Mouse (Mus musculus): ENCODE results near the gene Gm5485. TPM values are rescaled to one million over a fixed set of nuclear protein-coding genes. Genes with fewer than 3 reads are reported as not detected.

Gene Gm5485
- polyA plus RNA-seq, 1 experiment from 2014 or later: not detected

DNA sequence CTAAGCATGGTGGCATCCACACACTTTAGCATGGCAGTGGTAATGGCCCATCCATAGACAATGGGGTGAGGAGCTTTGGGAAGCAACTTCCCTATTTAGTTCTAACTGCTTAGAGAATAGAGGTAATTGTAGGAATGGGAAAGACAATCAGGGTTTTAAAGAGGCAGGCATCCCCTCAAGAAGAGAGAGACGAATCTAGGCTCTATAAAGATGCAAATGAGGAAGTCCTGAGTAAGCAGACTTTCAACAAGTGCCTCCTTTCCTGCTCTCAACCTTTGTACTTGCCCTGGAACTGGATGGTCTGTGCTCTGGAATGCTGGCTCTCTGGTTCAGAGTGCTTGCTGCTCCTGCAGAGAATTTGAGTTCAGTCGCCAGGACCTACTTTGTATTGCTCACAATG lies 10.3 kb upstream of the Gm5485 start:
- Histone ChIP-seq H3K4me1 (ENCODE audit: control insufficient read depth, insufficient read depth, low read length) (no peaks in the 10 kb centered on the region), H3K27me3 (replicated peaks; ENCODE audit: control insufficient read depth, insufficient read depth, low read length) (no peaks in the 10 kb centered on the region), H3K9me3 (replicated peaks; ENCODE audit: control insufficient read depth, low read length) (no peaks in the 10 kb centered on the region), H3K9ac (ENCODE audit: low read length) (no peak overlapping the region), H3K36me3 (ENCODE audit: control insufficient read depth, insufficient read depth, low read length) (no peaks in the 10 kb centered on the region), H3K4me3 (ENCODE audit: low read depth, low read length) (no peak overlapping the region), H3K4me2 (ENCODE audit: low read length) (no peak overlapping the region), H3K27ac (ENCODE audit: low read depth, low read length) (no peak overlapping the region)
- no peak for ATAC-seq
- no peak for DNase-seq (ENCODE audit: low spot score)
- WGBS: 17% methylated on average over 2 of the region's 2 CpGs

DNA sequence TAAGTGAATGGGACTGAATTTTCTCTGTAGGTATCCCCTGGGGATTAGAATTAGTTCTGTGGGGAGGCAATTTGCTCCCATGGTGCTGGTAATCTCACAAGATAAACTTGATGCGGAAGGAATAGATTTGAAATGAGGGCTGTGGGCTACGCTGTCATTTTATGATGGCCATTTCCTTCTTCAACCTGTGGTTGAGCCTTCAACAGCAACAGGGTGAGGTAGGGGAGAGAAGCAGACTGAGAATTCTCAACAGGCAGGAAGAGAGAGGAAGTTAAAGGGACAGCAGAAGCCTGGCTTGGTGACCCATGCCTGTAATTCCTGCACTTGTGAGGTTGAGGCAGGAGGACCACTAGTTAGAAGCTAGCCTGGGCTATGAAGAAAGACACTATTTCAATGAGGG lies 6.8 kb upstream of the Gm5485 start:
- H3K27me3 ChIP-seq (replicated peaks; ENCODE audit: control insufficient read depth, insufficient read depth, low read length): no peaks in the 10 kb centered on the region
- 77% methylated on average over 2 of the region's 2 CpGs for whole genome bisulfite sequencing
- H3K36me3 ChIP-seq (ENCODE audit: control insufficient read depth, insufficient read depth, low read length): no peaks in the 10 kb centered on the region
- no peaks in the 10 kb centered on the region for H3K4me1 ChIP-seq (ENCODE audit: control insufficient read depth, insufficient read depth, low read length)
- no peak overlapping the region for H3K9ac ChIP-seq (ENCODE audit: low read length)
- H3K4me3 ChIP-seq (ENCODE audit: low read depth, low read length): no peak overlapping the region
- no peak for ATAC-seq
- no peak overlapping the region for H3K27ac ChIP-seq (ENCODE audit: low read depth, low read length)
- no peak overlapping the region for H3K4me2 ChIP-seq (ENCODE audit: low read length)
- DNase-seq (ENCODE audit: low spot score): no peak
- no peaks in the 10 kb centered on the region for H3K9me3 ChIP-seq (replicated peaks; ENCODE audit: control insufficient read depth, low read length)

DNA sequence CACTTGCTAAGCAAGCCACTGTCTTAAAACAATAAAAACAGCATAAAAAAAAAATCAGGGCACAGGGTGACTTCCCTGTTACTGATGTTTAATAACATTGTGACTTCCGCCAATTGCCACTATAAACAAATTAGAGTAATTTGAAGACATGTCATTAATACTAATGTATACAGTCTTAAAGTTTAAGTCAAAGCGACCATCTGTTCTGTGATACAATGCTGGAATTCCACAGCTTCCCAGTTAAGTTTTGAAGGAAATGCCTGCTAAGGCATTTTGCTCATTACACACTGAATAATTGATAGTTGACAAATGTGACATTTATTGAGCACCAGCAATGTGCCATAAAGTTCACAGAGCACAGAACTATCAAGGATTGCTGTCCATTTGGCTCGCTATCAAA lies 6.3 kb upstream of the Gm5485 start:
- no peak overlapping the region for H3K9ac ChIP-seq (ENCODE audit: low read length)
- no peaks in the 10 kb centered on the region for H3K36me3 ChIP-seq (ENCODE audit: control insufficient read depth, insufficient read depth, low read length)
- no peak for DNase-seq (ENCODE audit: low spot score)
- WGBS: 85% methylated on average over 3 of the region's 3 CpGs
- no peaks in the 10 kb centered on the region for H3K9me3 ChIP-seq (replicated peaks; ENCODE audit: control insufficient read depth, low read length)
- no peaks in the 10 kb centered on the region for H3K4me1 ChIP-seq (ENCODE audit: control insufficient read depth, insufficient read depth, low read length)
- H3K27me3 ChIP-seq (replicated peaks; ENCODE audit: control insufficient read depth, insufficient read depth, low read length): no peaks in the 10 kb centered on the region
- no peak overlapping the region for H3K4me3 ChIP-seq (ENCODE audit: low read depth, low read length)
- ATAC-seq: no peak
- no peak overlapping the region for H3K27ac ChIP-seq (ENCODE audit: low read depth, low read length)
- H3K4me2 ChIP-seq (ENCODE audit: low read length): no peak overlapping the region

DNA sequence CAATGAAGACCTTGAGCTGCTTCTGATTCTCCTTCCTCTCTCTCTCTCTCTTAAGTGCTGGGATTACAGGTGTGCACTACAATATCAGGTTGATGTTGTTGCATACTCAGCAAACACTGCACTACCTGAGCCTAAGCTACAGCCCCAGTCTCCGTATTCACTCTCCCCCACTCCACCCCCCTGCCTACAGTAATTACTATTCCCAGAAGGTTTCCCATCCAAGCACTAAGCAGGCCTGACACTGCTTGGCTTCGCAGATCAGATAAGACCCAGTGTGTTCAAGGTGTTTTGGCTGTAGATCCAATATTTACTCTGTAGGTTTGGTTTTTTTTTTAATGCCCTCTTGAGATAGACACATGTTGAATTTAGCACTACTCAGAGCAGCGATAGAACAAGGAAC lies 2.1 kb downstream of the Gm5485 start:
- no peak for ATAC-seq
- WGBS: 86% methylated on average over 3 of the region's 3 CpGs

DNA sequence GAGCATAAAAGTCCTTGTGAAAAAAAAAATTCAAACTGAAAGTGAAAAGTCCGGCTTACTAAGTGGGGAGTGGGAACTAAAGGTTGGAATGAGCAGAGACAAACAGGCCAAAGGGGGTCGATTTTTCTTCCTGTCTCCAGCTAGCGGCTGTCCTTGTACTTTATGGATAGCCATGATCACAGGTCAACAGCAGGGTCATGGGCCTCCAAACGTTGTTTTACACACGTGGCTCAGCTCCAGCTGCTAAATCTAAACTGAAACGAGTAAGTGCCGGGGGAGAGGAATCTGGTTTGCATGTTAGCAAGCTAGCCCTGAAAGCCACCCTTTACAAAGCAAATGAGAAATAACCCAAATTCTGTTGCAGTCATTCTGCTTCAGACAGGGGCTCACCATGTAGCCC lies 2.6 kb downstream of the Gm5485 start:
- DNase-seq (ENCODE audit: low spot score): no peak

More for the DNA sequence above, 2.1 kb downstream of the Gm5485 start:
- no peak for DNase-seq (ENCODE audit: low spot score)
- Histone ChIP-seq H3K27ac (ENCODE audit: low read depth, low read length) (no peak overlapping the region), H3K9me3 (replicated peaks; ENCODE audit: control insufficient read depth, low read length) (no peaks in the 10 kb centered on the region), H3K4me3 (ENCODE audit: low read depth, low read length) (no peak overlapping the region), H3K4me1 (ENCODE audit: control insufficient read depth, insufficient read depth, low read length) (no peaks in the 10 kb centered on the region), H3K27me3 (replicated peaks; ENCODE audit: control insufficient read depth, insufficient read depth, low read length) (no peaks in the 10 kb centered on the region), H3K4me2 (ENCODE audit: low read length) (no peak overlapping the region), H3K36me3 (ENCODE audit: control insufficient read depth, insufficient read depth, low read length) (no peaks in the 10 kb centered on the region), H3K9ac (ENCODE audit: low read length) (no peak overlapping the region)

DNA sequence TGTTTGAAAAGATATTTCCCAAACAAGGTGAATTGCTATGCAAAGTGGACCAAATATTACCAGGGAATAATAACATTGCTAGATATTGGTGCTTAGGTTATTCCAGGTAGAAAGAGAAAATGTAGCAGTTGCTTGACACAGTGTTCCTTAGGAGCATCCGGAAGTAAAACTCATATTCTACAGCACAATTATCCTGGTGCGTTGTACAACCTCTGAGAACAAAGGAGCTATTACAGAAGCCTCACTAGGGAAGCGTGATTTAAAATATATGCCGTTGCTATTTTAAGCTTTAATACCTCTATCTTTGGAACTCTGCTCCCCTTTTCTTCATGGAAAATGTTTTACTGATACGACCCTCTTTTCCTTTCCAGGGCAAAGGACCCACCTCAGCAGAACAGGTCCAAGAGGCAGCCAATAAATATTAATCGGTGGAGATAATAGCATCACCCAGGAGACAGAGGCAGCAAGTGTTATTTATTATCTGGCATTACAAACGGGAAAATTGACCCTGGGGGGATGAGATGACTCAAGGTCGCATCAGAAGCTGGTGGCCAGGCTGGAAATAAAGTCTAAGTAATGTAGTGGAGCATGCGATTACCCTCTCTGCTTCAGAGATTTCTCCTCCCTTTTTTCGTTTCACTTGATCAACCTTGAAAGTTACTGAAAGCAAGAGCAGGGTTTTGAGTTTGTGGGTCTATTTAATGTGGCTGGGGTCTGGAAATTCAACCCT lies 6.4 kb downstream of the Gm5485 start:
- 78% methylated on average over 10 of the region's 10 CpGs for WGBS
- H3K4me3 ChIP-seq (ENCODE audit: low read depth, low read length): no peak overlapping the region
- no peaks in the 10 kb centered on the region for H3K4me1 ChIP-seq (ENCODE audit: control insufficient read depth, insufficient read depth, low read length)
- H3K9ac ChIP-seq (ENCODE audit: low read length): no peak overlapping the region
- no peak overlapping the region for H3K4me2 ChIP-seq (ENCODE audit: low read length)
- DNase-seq (ENCODE audit: low spot score) (no peak), ATAC-seq (no peak)
- no peak overlapping the region for H3K27ac ChIP-seq (ENCODE audit: low read depth, low read length)
- no peaks in the 10 kb centered on the region for H3K36me3 ChIP-seq (ENCODE audit: control insufficient read depth, insufficient read depth, low read length)
- no peaks in the 10 kb centered on the region for H3K9me3 ChIP-seq (replicated peaks; ENCODE audit: control insufficient read depth, low read length)
- H3K27me3 ChIP-seq (replicated peaks; ENCODE audit: control insufficient read depth, insufficient read depth, low read length): no peaks in the 10 kb centered on the region

More for the DNA sequence above, 2.6 kb downstream of the Gm5485 start:
- Histone ChIP-seq H3K4me1 (ENCODE audit: control insufficient read depth, insufficient read depth, low read length) (no peaks in the 10 kb centered on the region), H3K9me3 (replicated peaks; ENCODE audit: control insufficient read depth, low read length) (no peaks in the 10 kb centered on the region), H3K4me3 (ENCODE audit: low read depth, low read length) (no peak overlapping the region), H3K27me3 (replicated peaks; ENCODE audit: control insufficient read depth, insufficient read depth, low read length) (no peaks in the 10 kb centered on the region), H3K27ac (ENCODE audit: low read depth, low read length) (no peak overlapping the region), H3K4me2 (ENCODE audit: low read length) (no peak overlapping the region), H3K9ac (ENCODE audit: low read length) (no peak overlapping the region), H3K36me3 (ENCODE audit: control insufficient read depth, insufficient read depth, low read length) (no peaks in the 10 kb centered on the region)
- no peak for ATAC-seq
- 80% methylated on average over 7 of the region's 7 CpGs for WGBS

DNA sequence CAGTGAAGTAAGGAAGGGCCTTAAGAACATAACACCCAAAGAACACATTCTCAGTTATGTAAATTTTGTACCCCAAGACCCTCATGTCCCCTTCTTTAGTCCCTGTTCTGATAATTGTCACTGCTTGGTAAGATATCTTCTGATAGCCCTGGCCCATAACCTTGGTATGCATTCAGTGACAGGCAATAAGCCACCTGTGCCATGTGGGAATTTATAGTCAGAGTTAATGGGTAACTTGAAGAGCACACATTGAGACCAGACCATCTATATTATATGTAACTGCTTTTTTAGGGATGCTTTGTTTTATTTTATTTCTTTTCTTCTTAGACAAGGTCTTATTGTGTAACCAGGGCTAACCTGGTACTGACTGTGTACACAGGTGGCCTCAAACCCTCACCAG lies 8.2 kb downstream of the Gm5485 start:
- no peaks in the 10 kb centered on the region for H3K4me1 ChIP-seq (ENCODE audit: control insufficient read depth, insufficient read depth, low read length)
- H3K27me3 ChIP-seq (replicated peaks; ENCODE audit: control insufficient read depth, insufficient read depth, low read length): no peaks in the 10 kb centered on the region
- no peak for ATAC-seq
- H3K36me3 ChIP-seq (ENCODE audit: control insufficient read depth, insufficient read depth, low read length): no peaks in the 10 kb centered on the region
- no peak overlapping the region for H3K4me2 ChIP-seq (ENCODE audit: low read length)
- H3K9me3 ChIP-seq (replicated peaks; ENCODE audit: control insufficient read depth, low read length): no peaks in the 10 kb centered on the region
- H3K27ac ChIP-seq (ENCODE audit: low read depth, low read length): no peak overlapping the region
- no peak overlapping the region for H3K9ac ChIP-seq (ENCODE audit: low read length)
- DNase-seq (ENCODE audit: low spot score): no peak
- no peak overlapping the region for H3K4me3 ChIP-seq (ENCODE audit: low read depth, low read length)

DNA sequence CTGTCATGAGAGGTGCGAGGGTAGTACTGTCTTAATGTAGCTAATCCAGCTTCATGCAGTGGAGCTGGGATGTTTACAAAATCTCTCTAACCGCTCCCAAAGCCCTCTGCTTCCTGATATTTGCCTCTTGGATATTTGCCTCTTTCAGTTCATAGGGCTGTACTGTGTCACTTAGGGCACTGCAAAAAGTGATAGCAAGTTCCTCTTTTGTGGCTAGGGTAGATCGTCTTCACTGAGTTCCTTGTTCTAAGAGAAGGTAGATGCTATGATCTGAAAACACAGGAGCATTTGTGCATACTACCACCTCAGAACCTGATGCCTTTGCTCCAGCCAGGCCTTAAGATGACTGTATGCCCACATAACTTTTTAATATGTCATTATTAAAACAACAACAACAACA lies 8.8 kb downstream of the Gm5485 start:
- no peak overlapping the region for H3K4me3 ChIP-seq (ENCODE audit: low read depth, low read length)
- ATAC-seq (no peak), DNase-seq (ENCODE audit: low spot score) (no peak)
- H3K9me3 ChIP-seq (replicated peaks; ENCODE audit: control insufficient read depth, low read length): no peaks in the 10 kb centered on the region
- H3K4me1 ChIP-seq (ENCODE audit: control insufficient read depth, insufficient read depth, low read length): no peaks in the 10 kb centered on the region
- H3K27ac ChIP-seq (ENCODE audit: low read depth, low read length): no peak overlapping the region
- no peaks in the 10 kb centered on the region for H3K36me3 ChIP-seq (ENCODE audit: control insufficient read depth, insufficient read depth, low read length)
- H3K4me2 ChIP-seq (ENCODE audit: low read length): no peak overlapping the region
- 94% methylated on average over 3 of the region's 3 CpGs for WGBS
- no peaks in the 10 kb centered on the region for H3K27me3 ChIP-seq (replicated peaks; ENCODE audit: control insufficient read depth, insufficient read depth, low read length)
- H3K9ac ChIP-seq (ENCODE audit: low read length): no peak overlapping the region

DNA sequence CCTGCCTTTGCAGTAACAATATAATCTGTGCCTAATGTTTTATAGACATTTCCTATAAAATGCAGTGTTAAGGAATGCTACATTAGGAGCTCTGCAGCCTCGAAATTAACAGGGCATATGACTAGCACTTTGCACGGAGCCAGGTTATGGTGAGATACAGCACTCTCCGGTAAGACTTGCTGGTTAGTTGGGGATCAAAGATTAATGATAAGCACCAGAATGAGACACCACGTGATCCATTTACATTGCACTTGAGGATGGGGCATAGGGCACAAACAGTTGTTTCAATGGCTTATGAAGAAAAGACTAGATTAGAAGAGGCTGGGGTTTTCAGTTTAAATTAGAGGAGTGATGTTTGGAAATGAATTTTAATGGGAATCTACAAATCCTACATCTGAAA lies 9.3 kb downstream of the Gm5485 start:
- WGBS: 88% methylated on average over 4 of the region's 4 CpGs
- no peak for DNase-seq (ENCODE audit: low spot score)
- no peaks in the 10 kb centered on the region for H3K4me1 ChIP-seq (ENCODE audit: control insufficient read depth, insufficient read depth, low read length)

More for the DNA sequence above, 9.3 kb downstream of the Gm5485 start:
- H3K9ac ChIP-seq (ENCODE audit: low read length): no peak overlapping the region
- H3K27me3 ChIP-seq (replicated peaks; ENCODE audit: control insufficient read depth, insufficient read depth, low read length): no peaks in the 10 kb centered on the region
- no peaks in the 10 kb centered on the region for H3K9me3 ChIP-seq (replicated peaks; ENCODE audit: control insufficient read depth, low read length)
- H3K36me3 ChIP-seq (ENCODE audit: control insufficient read depth, insufficient read depth, low read length): no peaks in the 10 kb centered on the region
- no peak overlapping the region for H3K27ac ChIP-seq (ENCODE audit: low read depth, low read length)
- ATAC-seq: no peak
- H3K4me2 ChIP-seq (ENCODE audit: low read length): no peak overlapping the region
- H3K4me3 ChIP-seq (ENCODE audit: low read depth, low read length): no peak overlapping the region

All from forebrain, embryonic 14.5 days (tissue).